Mouse (Mus musculus): ENCODE results near the gene Snrpb. TPM values are rescaled to one million over a fixed set of nuclear protein-coding genes. Genes with fewer than 3 reads are reported as not detected.

Gene Snrpb
- polyA plus RNA-seq, 1 experiment from 2014 or later = 458 TPM

DNA sequence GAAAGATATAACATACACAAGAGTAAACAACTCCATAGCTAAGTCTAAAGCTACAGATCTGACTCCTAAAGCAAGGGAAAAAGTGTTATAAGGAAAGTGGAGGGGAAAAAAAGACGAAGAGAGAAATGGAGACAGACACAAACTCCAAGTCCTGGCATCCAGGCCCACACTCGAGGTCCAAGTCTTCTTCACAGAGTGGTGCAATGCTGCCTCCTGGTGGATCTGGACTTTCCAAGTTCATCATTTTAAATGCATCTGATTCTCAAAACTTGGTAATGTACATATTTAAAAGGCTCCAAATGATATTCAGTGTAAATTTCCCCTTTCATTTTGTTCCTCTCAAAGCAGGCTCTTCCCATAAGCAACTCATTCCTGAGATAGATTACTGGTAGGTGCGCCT, 11.3 kb downstream of the Snrpb start:
- ATAC-seq (replicated peaks) = no peak
- Histone ChIP-seq H3K4me2 (replicated peaks) (no peak overlapping the region), H3K9ac (replicated peaks) (no peak overlapping the region), H3K4me1 (peaks cover 7% of the 10 kb centered on the region), H3K9me3 (no peaks in the 10 kb centered on the region), H3K27ac (replicated peaks) (no peak overlapping the region), H3K27me3 (no peaks in the 10 kb centered on the region), H3K36me3 (peaks cover 40% of the 10 kb centered on the region), H3K4me3 (no peak overlapping the region)
- 42% methylated on average over 3 of the region's 3 CpGs for WGBS

DNA sequence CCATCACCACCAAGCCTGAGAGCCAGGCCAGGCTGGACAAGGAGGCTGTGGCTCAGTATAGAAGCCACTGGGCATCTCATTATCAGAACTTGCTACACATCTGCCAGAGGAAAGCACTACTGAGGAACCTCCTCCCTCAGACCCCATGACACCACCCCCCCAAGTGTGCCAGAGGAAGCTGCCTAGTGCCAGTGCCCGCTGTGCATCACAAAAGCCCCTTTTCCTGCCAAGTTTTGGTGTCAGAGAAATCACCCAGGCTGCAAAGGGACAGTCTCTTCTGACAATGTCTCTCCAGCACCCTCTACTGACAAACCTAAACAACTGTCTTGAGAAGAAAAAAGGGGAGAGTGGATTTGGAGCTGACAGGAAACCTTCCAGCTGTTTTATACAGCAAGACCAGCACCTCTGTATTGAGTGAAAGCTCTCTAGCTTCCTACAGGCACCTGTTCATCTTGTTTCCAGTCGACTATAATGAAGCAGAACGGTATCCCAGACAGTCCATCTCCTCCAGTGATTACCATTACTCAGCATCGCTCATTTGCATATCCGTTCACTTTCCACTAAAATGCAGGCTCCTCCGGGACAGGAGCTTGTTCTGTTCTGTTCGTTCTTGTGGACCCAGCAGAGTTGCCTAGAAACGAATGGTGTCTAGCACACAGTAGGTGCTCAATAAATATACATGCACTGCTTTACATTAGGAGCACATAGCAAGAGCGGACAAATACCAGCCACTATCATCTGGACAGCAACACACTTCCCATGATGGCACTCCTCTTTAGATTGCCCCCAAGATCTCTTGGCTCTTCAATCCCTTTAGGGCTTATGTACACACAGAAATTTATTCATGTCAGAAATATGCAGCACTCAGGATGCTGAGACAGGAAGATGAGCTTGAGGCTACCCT, 12.6 kb downstream of the Snrpb start:
- Histone ChIP-seq H3K36me3 (peaks cover 27% of the 10 kb centered on the region), H3K4me2 (replicated peaks) (no peak overlapping the region), H3K27ac (replicated peaks) (peak overlapping the region; percentile 57; the same call in 1 of the 2 replicates), H3K9me3 (no peaks in the 10 kb centered on the region), H3K27me3 (no peaks in the 10 kb centered on the region), H3K9ac (replicated peaks) (no peak overlapping the region), H3K4me3 (no peak overlapping the region), H3K4me1 (peaks cover 7% of the 10 kb centered on the region)
- ATAC-seq (replicated peaks) = peak; percentile 78
- 55% methylated on average over 9 of the region's 9 CpGs for WGBS

DNA sequence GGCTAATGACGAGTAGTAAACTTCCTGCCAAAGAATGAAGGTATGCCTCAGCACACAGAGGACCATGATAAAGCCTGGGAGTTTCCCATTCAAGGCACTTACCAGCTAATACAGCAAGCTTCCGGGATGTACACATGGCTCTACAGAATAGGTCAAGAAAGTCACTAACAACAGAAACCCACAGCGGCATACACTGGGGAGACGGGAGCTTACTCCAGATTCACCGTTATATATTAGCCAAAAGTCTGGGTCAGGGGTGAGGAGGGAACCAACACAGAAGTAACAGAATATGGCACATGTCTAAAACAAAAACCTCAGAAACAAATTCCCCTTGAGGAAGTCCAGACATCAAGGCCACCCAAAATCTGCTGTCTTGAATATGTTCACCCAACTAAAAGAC, 16.5 kb downstream of the Snrpb start:
- Histone ChIP-seq H3K4me3 (no peak overlapping the region), H3K27me3 (no peaks in the 10 kb centered on the region), H3K4me2 (replicated peaks) (no peak overlapping the region), H3K27ac (replicated peaks) (no peak overlapping the region), H3K36me3 (no peaks in the 10 kb centered on the region), H3K9me3 (no peaks in the 10 kb centered on the region), H3K4me1 (peaks cover 9% of the 10 kb centered on the region), H3K9ac (replicated peaks) (no peak overlapping the region)
- ATAC-seq (replicated peaks) = no peak
- 87% methylated on average over 5 of the region's 5 CpGs for WGBS

DNA sequence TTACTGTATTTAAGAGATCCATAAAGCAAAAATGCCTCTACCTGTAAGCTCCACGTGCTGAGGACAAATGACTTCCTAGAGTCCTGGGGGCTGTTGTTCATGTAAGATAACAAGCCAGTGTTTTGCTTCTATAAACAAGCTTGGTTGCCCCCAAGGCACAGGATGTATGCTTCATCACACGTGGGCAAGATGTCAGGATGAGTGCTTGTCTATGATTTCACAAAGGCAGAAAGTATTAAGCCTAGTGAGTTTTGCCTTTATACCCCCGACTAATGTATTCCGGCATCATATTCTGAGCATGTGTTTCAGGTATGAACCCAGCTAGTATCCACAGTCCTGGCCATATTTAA, 21.1 kb downstream of the Snrpb start:
- Histone ChIP-seq H3K27ac (replicated peaks) (peak overlapping the region; percentile 72), H3K36me3 (no peaks in the 10 kb centered on the region), H3K9me3 (no peaks in the 10 kb centered on the region), H3K4me1 (0 out of 2 replicates have a peak, but pooled peaks cover 2% of the 10 kb centered on the region), H3K4me2 (replicated peaks) (no peak overlapping the region), H3K9ac (replicated peaks) (no peak overlapping the region), H3K4me3 (no peak overlapping the region), H3K27me3 (no peaks in the 10 kb centered on the region)
- whole genome bisulfite sequencing = 49% methylated on average over 4 of the region's 4 CpGs
- no peak for ATAC-seq (replicated peaks)

GRCm38 (mm10) chr2:130157231-130158087, 21.7 kb downstream of the Snrpb start:
- H3K36me3 ChIP-seq = no peaks in the 10 kb centered on the region
- no peaks in the 10 kb centered on the region for H3K27me3 ChIP-seq
- H3K4me2 ChIP-seq (replicated peaks) = no peak overlapping the region
- H3K9ac ChIP-seq (replicated peaks) = no peak overlapping the region
- H3K4me1 ChIP-seq = 0 out of 2 replicates have a peak, but pooled peaks cover 2% of the 10 kb centered on the region
- 44% methylated on average over 14 of the region's 14 CpGs for WGBS
- peak overlapping the region; percentile 72 for H3K27ac ChIP-seq (replicated peaks)
- no peak overlapping the region for H3K4me3 ChIP-seq
- ATAC-seq (replicated peaks) = peak; percentile 76
- H3K9me3 ChIP-seq = no peaks in the 10 kb centered on the region

- H3K4me2 ChIP-seq (replicated peaks) = no peak overlapping the region
- no peak overlapping the region for H3K9ac ChIP-seq (replicated peaks)
- H3K4me1 ChIP-seq = 0 out of 2 replicates have a peak, but pooled peaks cover 2% of the 10 kb centered on the region
- no peaks in the 10 kb centered on the region for H3K9me3 ChIP-seq
- H3K27ac ChIP-seq (replicated peaks) = no peak overlapping the region
- no peak overlapping the region for H3K4me3 ChIP-seq
- ATAC-seq (replicated peaks) = no peak
- no peaks in the 10 kb centered on the region for H3K36me3 ChIP-seq
- H3K27me3 ChIP-seq = no peaks in the 10 kb centered on the region
Observed at GRCm38 (mm10) chr2:130155851-130156250, 23.4 kb downstream of the Snrpb start.

GRCm38 (mm10) chr2:130155171-130155570, 24.0 kb downstream of the Snrpb start:
- Histone ChIP-seq H3K4me2 (replicated peaks) (no peak overlapping the region), H3K4me1 (0 out of 2 replicates have a peak, but pooled peaks cover 2% of the 10 kb centered on the region), H3K9me3 (no peaks in the 10 kb centered on the region), H3K36me3 (no peaks in the 10 kb centered on the region), H3K9ac (replicated peaks) (no peak overlapping the region), H3K27me3 (no peaks in the 10 kb centered on the region), H3K4me3 (no peak overlapping the region), H3K27ac (replicated peaks) (no peak overlapping the region)
- WGBS = 80% methylated on average over 3 of the region's 3 CpGs
- no peak for ATAC-seq (replicated peaks)

DNA sequence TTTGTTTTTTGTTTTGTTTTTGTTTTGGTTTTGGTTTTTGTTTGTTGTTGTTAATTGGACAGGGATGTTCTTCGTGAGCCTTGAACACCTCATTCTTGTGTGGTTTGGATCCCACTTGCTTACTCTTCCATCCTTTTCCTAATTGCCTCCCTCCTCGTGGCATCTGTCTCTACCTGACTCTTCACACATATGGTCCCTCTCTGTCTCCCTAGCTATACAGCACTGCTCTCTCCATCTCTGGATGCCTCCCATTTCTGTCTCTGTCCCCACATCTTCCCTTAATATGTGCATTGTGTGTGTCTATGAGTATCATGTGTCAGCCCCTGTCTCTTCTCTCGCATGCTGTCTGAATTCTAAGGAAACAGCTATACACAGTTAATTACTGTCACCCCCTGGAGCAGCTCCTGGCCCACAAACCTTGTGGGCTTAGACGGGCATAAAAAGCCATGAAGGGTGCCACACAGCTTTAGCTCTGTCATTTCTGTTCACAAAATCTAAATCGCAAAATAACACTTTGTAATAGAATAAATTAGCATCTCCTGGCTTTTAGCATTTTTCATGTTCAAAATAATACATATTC, 33.0 kb downstream of the Snrpb start:
- 46% methylated on average over 5 of the region's 5 CpGs for WGBS
- ATAC-seq (replicated peaks) = peak; percentile 69
- no peaks in the 10 kb centered on the region for H3K27me3 ChIP-seq
- no peaks in the 10 kb centered on the region for H3K9me3 ChIP-seq
- no peaks in the 10 kb centered on the region for H3K36me3 ChIP-seq
- H3K4me1 ChIP-seq = peaks cover 7% of the 10 kb centered on the region; the same call in 1 of the 2 replicates
- H3K4me3 ChIP-seq = no peak overlapping the region
- H3K27ac ChIP-seq (replicated peaks) = peak overlapping the region; percentile 28
- H3K9ac ChIP-seq (replicated peaks) = no peak overlapping the region
- H3K4me2 ChIP-seq (replicated peaks) = no peak overlapping the region

DNA sequence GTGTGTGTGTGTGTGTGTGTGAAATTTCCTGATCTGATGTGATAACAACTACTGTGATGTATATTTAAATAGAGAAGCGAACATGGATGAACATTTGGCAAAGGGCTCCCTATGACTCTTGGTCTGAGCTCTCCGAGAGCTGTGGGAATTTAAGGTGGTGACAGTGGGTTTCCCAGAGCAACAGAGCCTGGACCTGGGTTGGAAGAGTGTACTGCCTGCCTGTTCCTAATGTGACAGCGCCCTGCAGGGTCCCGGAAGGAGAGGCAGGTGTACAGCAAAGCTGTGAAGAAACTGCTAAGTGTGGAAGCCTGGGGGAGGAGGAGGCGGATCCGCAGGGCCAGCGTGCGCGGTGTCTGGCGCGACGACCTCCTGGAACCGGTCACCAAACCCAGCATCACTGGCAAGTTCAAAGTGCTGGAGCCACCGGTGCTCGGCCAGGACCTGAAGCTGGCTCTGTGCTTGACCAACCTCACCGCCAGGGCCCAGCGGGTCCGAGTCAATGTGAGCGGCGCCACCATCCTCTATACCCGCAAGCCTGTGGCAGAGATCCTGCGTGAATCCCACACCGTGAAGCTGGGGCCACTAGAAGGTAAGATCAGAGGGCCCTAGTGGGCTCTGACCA, 34.4 kb downstream of the Snrpb start:
- no peak overlapping the region for H3K4me2 ChIP-seq (replicated peaks)
- H3K4me1 ChIP-seq = peaks cover 7% of the 10 kb centered on the region; the same call in 1 of the 2 replicates
- 82% methylated on average over 23 of the region's 23 CpGs for WGBS
- no peaks in the 10 kb centered on the region for H3K36me3 ChIP-seq
- H3K4me3 ChIP-seq = no peak overlapping the region
- H3K27me3 ChIP-seq = no peaks in the 10 kb centered on the region
- no peak overlapping the region for H3K9ac ChIP-seq (replicated peaks)
- no peaks in the 10 kb centered on the region for H3K9me3 ChIP-seq
- no peak overlapping the region; the same call in 1 of the 2 replicates for H3K27ac ChIP-seq (replicated peaks)
- peak; percentile 46; the same call in 1 of the 2 replicates for ATAC-seq (replicated peaks)

DNA sequence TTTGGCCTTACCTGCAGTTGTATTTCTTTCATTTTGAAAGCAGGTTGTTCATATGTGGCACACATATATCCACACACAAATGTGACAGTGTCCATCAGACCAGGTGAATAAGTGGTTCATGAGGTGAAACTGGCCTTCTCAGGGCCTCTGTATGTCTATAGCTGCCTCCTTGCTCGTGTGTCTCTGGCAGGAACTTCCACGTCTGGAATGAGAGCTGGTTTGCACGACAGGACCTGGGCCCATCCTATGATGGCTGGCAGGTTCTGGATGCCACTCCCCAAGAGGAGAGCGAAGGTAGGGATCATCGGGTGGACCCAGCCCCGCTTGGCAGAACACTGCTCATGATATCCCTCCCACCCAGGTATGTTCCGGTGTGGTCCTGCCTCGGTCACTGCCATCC, 36.2 kb downstream of the Snrpb start:
- no peak overlapping the region for H3K4me3 ChIP-seq
- no peak for ATAC-seq (replicated peaks)
- H3K27ac ChIP-seq (replicated peaks) = no peak overlapping the region
- H3K9ac ChIP-seq (replicated peaks) = no peak overlapping the region
- peaks cover 7% of the 10 kb centered on the region; the same call in 1 of the 2 replicates for H3K4me1 ChIP-seq
- no peaks in the 10 kb centered on the region for H3K9me3 ChIP-seq
- H3K36me3 ChIP-seq = no peaks in the 10 kb centered on the region
- no peak overlapping the region for H3K4me2 ChIP-seq (replicated peaks)
- no peaks in the 10 kb centered on the region for H3K27me3 ChIP-seq
- WGBS = 91% methylated on average over 8 of the region's 8 CpGs

GRCm38 (mm10) chr2:130129687-130130086, 49.5 kb downstream of the Snrpb start:
- peaks cover 5% of the 10 kb centered on the region for H3K4me1 ChIP-seq
- no peak overlapping the region for H3K4me2 ChIP-seq (replicated peaks)
- no peaks in the 10 kb centered on the region for H3K9me3 ChIP-seq
- H3K36me3 ChIP-seq = no peaks in the 10 kb centered on the region
- H3K27ac ChIP-seq (replicated peaks) = no peak overlapping the region
- ATAC-seq (replicated peaks) = no peak
- no peak overlapping the region for H3K9ac ChIP-seq (replicated peaks)
- no peak overlapping the region for H3K4me3 ChIP-seq
- H3K27me3 ChIP-seq = no peaks in the 10 kb centered on the region
- 92% methylated on average over 1 of the region's 1 CpGs for WGBS
